In the genomic region with DNA sequence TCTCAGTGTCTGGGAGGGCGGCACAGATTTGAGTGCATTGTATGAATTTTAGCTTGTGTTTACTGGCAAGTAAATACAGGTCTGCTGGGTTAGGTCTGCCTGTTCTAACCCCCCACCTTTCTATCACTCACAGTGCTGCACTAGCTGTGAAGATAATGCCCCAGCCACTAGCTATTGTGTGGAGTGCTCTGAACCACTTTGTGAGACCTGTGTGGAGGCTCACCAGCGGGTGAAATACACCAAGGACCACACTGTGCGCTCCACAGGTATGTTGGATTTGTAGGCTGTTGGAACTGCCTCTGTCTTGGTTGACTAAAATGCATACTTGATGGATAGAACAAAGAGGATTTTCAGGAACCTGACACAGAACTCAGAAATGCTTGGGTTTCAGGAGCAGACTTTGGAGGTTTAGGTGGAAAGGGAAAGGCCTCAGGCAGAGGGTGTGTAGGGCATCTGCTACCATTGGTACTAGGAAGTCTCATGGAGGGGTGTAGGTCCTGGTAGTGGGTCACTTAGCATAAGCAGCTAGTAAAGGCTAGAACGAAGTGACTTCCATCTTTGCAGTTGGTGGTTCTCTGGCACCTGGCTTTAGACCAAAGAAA, we compare ENCODE assay signal across 7 mouse cellular contexts. TPM values are rescaled to one million over a fixed set of nuclear protein-coding genes. Genes with fewer than 3 reads are reported as not detected.
DNase-seq lines count a peak whose midpoint lies in the region; ATAC-seq and TF ChIP-seq lines count a peak whose summit lies in the region.

No protein-coding gene starts in this region.

- peak overlapping the region; percentile 98 for H3K4me2 ChIP-seq in neural tube, embryonic 11.5 days (ENCODE audit: low read depth)
- H3K4me2 ChIP-seq in forebrain, embryonic 14.5 days (ENCODE audit: low read length): peak overlapping the region; percentile 87
- H3K4me2 ChIP-seq in limb, embryonic 15.5 days: peak overlapping the region; percentile 89
- peak overlapping the region; percentile 85 for H3K4me2 ChIP-seq in stomach, postnatal 0 days (replicated peaks; ENCODE audit: low read depth)

- no peaks in the 10 kb centered on the region for H3K9me3 ChIP-seq in neural tube, embryonic 11.5 days (ENCODE audit: control insufficient read depth, low read length)
- no peaks in the 10 kb centered on the region for H3K9me3 ChIP-seq in forebrain, embryonic 14.5 days (replicated peaks; ENCODE audit: control insufficient read depth, low read length)
- no peaks in the 10 kb centered on the region for H3K9me3 ChIP-seq in limb, embryonic 15.5 days
- no peaks in the 10 kb centered on the region for H3K9me3 ChIP-seq in stomach, postnatal 0 days (ENCODE audit: control insufficient read depth, low read length)

- H3K4me3 ChIP-seq in neural tube, embryonic 11.5 days (ENCODE audit: low read depth, low read length): peak overlapping the region; percentile 95
- H3K4me3 ChIP-seq in forebrain, embryonic 14.5 days (ENCODE audit: low read depth, low read length): peak overlapping the region; percentile 92
- peak overlapping the region; percentile 97 for H3K4me3 ChIP-seq in limb, embryonic 15.5 days
- H3K4me3 ChIP-seq in stomach, postnatal 0 days (ENCODE audit: low read depth, low read length): peak overlapping the region; percentile 92

- WGBS in neural tube, embryonic 11.5 days: 34% methylated on average over 4 of the region's 4 CpGs
- WGBS in forebrain, embryonic 14.5 days: 29% methylated on average over 4 of the region's 4 CpGs
- 28% methylated on average over 4 of the region's 4 CpGs for WGBS in limb, embryonic 15.5 days
- 24% methylated on average over 4 of the region's 4 CpGs for WGBS in stomach, postnatal 0 days

- TF ChIP-seq CTCF in stomach, postnatal 0 days (IDR thresholded peaks at IDR 0.05; ENCODE audit: low read depth): no peak

- H3K27ac ChIP-seq in neural tube, embryonic 11.5 days (ENCODE audit: low read depth, low read length): 0 out of 2 replicates have a peak overlapping the region, but pooled peaks have one; percentile 39
- H3K27ac ChIP-seq in forebrain, embryonic 14.5 days (ENCODE audit: low read depth, low read length): no peak overlapping the region; the same call in 1 of the 2 replicates
- H3K27ac ChIP-seq in limb, embryonic 15.5 days: peak overlapping the region; percentile 100; the same call in 1 of the 2 replicates
- no peak overlapping the region for H3K27ac ChIP-seq in stomach, postnatal 0 days (replicated peaks)

- ATAC-seq in neural tube, embryonic 11.5 days (ENCODE audit: insufficient read depth, low FRiP score, low TSS enrichment): no peak
- no peak for ATAC-seq in forebrain, embryonic 14.5 days
- no peak for ATAC-seq in limb, embryonic 15.5 days (ENCODE audit: insufficient number of reproducible peaks, low FRiP score, low TSS enrichment, low read depth)
- ATAC-seq in stomach, postnatal 0 days (ENCODE audit: low FRiP score, low TSS enrichment): no peak

- no peak for TF ChIP-seq EP300 in stomach, postnatal 0 days (optimal IDR thresholded peaks at IDR 0.05)

- peaks cover 42% of the 10 kb centered on the region for H3K36me3 ChIP-seq in neural tube, embryonic 11.5 days (ENCODE audit: control insufficient read depth, insufficient read depth, low read length)
- peaks cover 54% of the 10 kb centered on the region for H3K36me3 ChIP-seq in forebrain, embryonic 14.5 days (ENCODE audit: control insufficient read depth, insufficient read depth, low read length)
- H3K36me3 ChIP-seq in limb, embryonic 15.5 days: peaks cover 52% of the 10 kb centered on the region
- peaks cover 40% of the 10 kb centered on the region for H3K36me3 ChIP-seq in stomach, postnatal 0 days (ENCODE audit: control insufficient read depth, insufficient read depth, low read length)

- peaks cover 13% of the 10 kb centered on the region for H3K4me1 ChIP-seq in neural tube, embryonic 11.5 days (ENCODE audit: control insufficient read depth, insufficient read depth, low read length)
- peaks cover 11% of the 10 kb centered on the region for H3K4me1 ChIP-seq in forebrain, embryonic 14.5 days (ENCODE audit: control insufficient read depth, insufficient read depth, low read length)
- peaks cover 29% of the 10 kb centered on the region for H3K4me1 ChIP-seq in limb, embryonic 15.5 days
- H3K4me1 ChIP-seq in stomach, postnatal 0 days (replicated peaks; ENCODE audit: control insufficient read depth, insufficient read depth): peaks cover 5% of the 10 kb centered on the region

- H3K9ac ChIP-seq in neural tube, embryonic 11.5 days (ENCODE audit: low read length): peak overlapping the region; percentile 97
- H3K9ac ChIP-seq in forebrain, embryonic 14.5 days (ENCODE audit: low read length): peak overlapping the region; percentile 96
- peak overlapping the region; percentile 95 for H3K9ac ChIP-seq in limb, embryonic 15.5 days
- H3K9ac ChIP-seq in stomach, postnatal 0 days (ENCODE audit: low read length): peak overlapping the region; percentile 92

- no peaks in the 10 kb centered on the region for H3K27me3 ChIP-seq in neural tube, embryonic 11.5 days (ENCODE audit: control insufficient read depth, insufficient read depth, low read length)
- no peaks in the 10 kb centered on the region for H3K27me3 ChIP-seq in forebrain, embryonic 14.5 days (replicated peaks; ENCODE audit: control insufficient read depth, insufficient read depth, low read length)
- no peaks in the 10 kb centered on the region for H3K27me3 ChIP-seq in limb, embryonic 15.5 days
- H3K27me3 ChIP-seq in stomach, postnatal 0 days (ENCODE audit: control insufficient read depth, insufficient read depth, low read length): no peaks in the 10 kb centered on the region

- DNase-seq in neural tube, embryonic 11.5 days (ENCODE audit: low spot score): no peak
- DNase-seq in neural tube, embryonic 10.5 days (ENCODE audit: extremely low spot score, low spot score): no peak
- DNase-seq in forebrain, embryonic 14.5 days (ENCODE audit: low spot score): no peak
- DNase-seq in stomach, postnatal 0 days (ENCODE audit: low spot score): no peak
- no peak for DNase-seq in T-cell, adult 2 months (ENCODE audit: low spot score)
- DNase-seq in urinary bladder, postnatal 25 days (ENCODE audit: low spot score): no peak

RNA-seq across cellular contexts. Expression of gene Chmp2a, which starts 9.0 kb away (rescaled TPM):
- 120 and 126 TPM in 2 replicates for polyA plus RNA-seq in neural tube, embryonic 11.5 days (2014; fragmentation: Nextera tagmentation; extraction: Ambion mirVana)
- polyA plus RNA-seq in forebrain, embryonic 14.5 days (2014; fragmentation: Nextera tagmentation; extraction: Ambion mirVana): 189 and 215 TPM in 2 replicates
- 179 and 185 TPM in 2 replicates for polyA plus RNA-seq in limb, embryonic 15.5 days (2015; fragmentation: Nextera tagmentation; extraction: Ambion mirVana)
- 271 and 287 TPM in 2 replicates for polyA plus RNA-seq in stomach, postnatal 0 days (2015; fragmentation: Nextera tagmentation; extraction: Ambion mirVana)

RNA-seq across cellular contexts. Expression of gene Ube2m, which starts 12.5 kb away (rescaled TPM):
- polyA plus RNA-seq in neural tube, embryonic 11.5 days (2014; fragmentation: Nextera tagmentation; extraction: Ambion mirVana): 189 and 194 TPM in 2 replicates
- 73.4 and 77.9 TPM in 2 replicates for polyA plus RNA-seq in forebrain, embryonic 14.5 days (2014; fragmentation: Nextera tagmentation; extraction: Ambion mirVana)
- 102 and 104 TPM in 2 replicates for polyA plus RNA-seq in limb, embryonic 15.5 days (2015; fragmentation: Nextera tagmentation; extraction: Ambion mirVana)
- polyA plus RNA-seq in stomach, postnatal 0 days (2015; fragmentation: Nextera tagmentation; extraction: Ambion mirVana): 90.9 and 93.4 TPM in 2 replicates

RNA-seq across cellular contexts. Expression of gene Zbtb45, which starts 15.8 kb away (rescaled TPM):
- 30.7 and 33.5 TPM in 2 replicates for polyA plus RNA-seq in neural tube, embryonic 11.5 days (2014; fragmentation: Nextera tagmentation; extraction: Ambion mirVana)
- 34.7 and 41.1 TPM in 2 replicates for polyA plus RNA-seq in forebrain, embryonic 14.5 days (2014; fragmentation: Nextera tagmentation; extraction: Ambion mirVana)
- polyA plus RNA-seq in limb, embryonic 15.5 days (2015; fragmentation: Nextera tagmentation; extraction: Ambion mirVana): 23.7 and 25.2 TPM in 2 replicates
- 8.5 and 9.5 TPM in 2 replicates for polyA plus RNA-seq in stomach, postnatal 0 days (2015; fragmentation: Nextera tagmentation; extraction: Ambion mirVana)

RNA-seq across cellular contexts. Expression of gene Trim28, which starts 26.7 kb away (rescaled TPM):
- polyA plus RNA-seq in neural tube, embryonic 11.5 days (2014; fragmentation: Nextera tagmentation; extraction: Ambion mirVana): 512 and 523 TPM in 2 replicates
- 266 and 317 TPM in 2 replicates for polyA plus RNA-seq in forebrain, embryonic 14.5 days (2014; fragmentation: Nextera tagmentation; extraction: Ambion mirVana)
- 189 and 243 TPM in 2 replicates for polyA plus RNA-seq in limb, embryonic 15.5 days (2015; fragmentation: Nextera tagmentation; extraction: Ambion mirVana)
- 93.7 and 105 TPM in 2 replicates for polyA plus RNA-seq in stomach, postnatal 0 days (2015; fragmentation: Nextera tagmentation; extraction: Ambion mirVana)

RNA-seq across cellular contexts. Expression of gene Slc27a5, which starts 27.6 kb away (rescaled TPM):
- polyA plus RNA-seq in neural tube, embryonic 11.5 days (2014; fragmentation: Nextera tagmentation; extraction: Ambion mirVana): not detected in 2 replicates
- polyA plus RNA-seq in forebrain, embryonic 14.5 days (2014; fragmentation: Nextera tagmentation; extraction: Ambion mirVana): 0.10 TPM in 1 of 2 replicates, not detected in the other
- polyA plus RNA-seq in limb, embryonic 15.5 days (2015; fragmentation: Nextera tagmentation; extraction: Ambion mirVana): 0.07 and 0.20 TPM in 2 replicates
- 0.13 and 0.25 TPM in 2 replicates for polyA plus RNA-seq in stomach, postnatal 0 days (2015; fragmentation: Nextera tagmentation; extraction: Ambion mirVana)

Comparison
In these comparisons a context has a peak if more than half of its experiments do, and no peak if none do; other contexts are left out.
1. H3K27ac ChIP-seq: peak in neural tube, embryonic 11.5 days (single experiment) and limb, embryonic 15.5 days (single experiment); none in forebrain, embryonic 14.5 days (single experiment) and stomach, postnatal 0 days (single experiment).
2. Peak in every context shown above with its lines, with median percentiles within 50 percentile points of each other: H3K4me2 ChIP-seq, H3K4me3 ChIP-seq and H3K9ac ChIP-seq.